Mouse (Mus musculus) embryonic facial prominence, embryonic 14.5 days (tissue): ENCODE measurements around the gene Ifit1bl1. TPM values are rescaled to one million over a fixed set of nuclear protein-coding genes. Genes with fewer than 3 reads are reported as not detected.
A peak's percentile ranks its signal among the peaks of the same experiment; 100 is the strongest.

Experiments used
- ATAC-seq: fragments of 200-750 bp; cut with Nextera tagmentation; 2 replicates; pipeline ENCODE4 v1.8.0; 2017; ENCODE audit warnings: low read depth, moderate number of reproducible peaks, moderate TSS enrichment
- DNase-seq: peaks from one replicate; pipeline ENCODE4 v3.0.0-alpha.2; 2015; ENCODE audit warnings: low spot score
- H3K27ac ChIP-seq: fragments of 300-500 bp; sonication (generic); replicated peaks from 2 replicates; pipeline ENCODE4 v1.5.1; 2014; ENCODE audit warnings: low read depth, mild to moderate bottlenecking, low read length, moderate library complexity
- H3K27me3 ChIP-seq: fragments of 300-500 bp; sonication (generic); replicated peaks from 2 replicates; pipeline ENCODE4 v1.6.1; 2014; ENCODE audit warnings: low read length; ENCODE audit not compliant: control insufficient read depth, insufficient read depth
- H3K36me3 ChIP-seq: fragments of 300-500 bp; sonication (generic); 2 replicates; pipeline ENCODE4 v1.6.1; 2014; ENCODE audit warnings: low read length, mixed read lengths; ENCODE audit not compliant: control insufficient read depth, insufficient read depth
- H3K4me1 ChIP-seq: fragments of 300-500 bp; sonication (generic); 2 replicates; pipeline ENCODE4 v1.6.1; 2014; ENCODE audit warnings: antibody characterized with exemption, low read length; ENCODE audit not compliant: control insufficient read depth, insufficient read depth
- H3K4me2 ChIP-seq: fragments of 300-500 bp; sonication (generic); 2 replicates; pipeline ENCODE4 v1.6.1; 2014; ENCODE audit warnings: low read depth, mild to moderate bottlenecking, low read length, moderate library complexity, mixed read lengths
- H3K4me3 ChIP-seq: fragments of 300-500 bp; sonication (generic); 2 replicates; pipeline ENCODE4 v1.5.1; 2014; ENCODE audit warnings: low read depth, mild to moderate bottlenecking, low read length
- H3K9ac ChIP-seq: fragments of 300-500 bp; sonication (generic); 2 replicates; pipeline ENCODE4 v1.6.1; 2014; ENCODE audit warnings: low read depth, mild to moderate bottlenecking, low read length, moderate library complexity, mixed read lengths
- H3K9me3 ChIP-seq: fragments of 300-500 bp; sonication (generic); 2 replicates; pipeline ENCODE4 v1.6.1; 2016; ENCODE audit warnings: low read length; ENCODE audit not compliant: control insufficient read depth
- WGBS: fragments of 180-500 bp; shearing (Covaris S2); extraction: QIAGEN DNeasy Blood & Tissue Kit; methylation state at CpG from one replicate; pipeline ENCODE4 v1.1.7; 2014; 5-methylcytosine and 5-hydroxymethylcytosine counted together
- polyA plus RNA-seq: library from polyadenylated mRNA; unstranded; fragments of >200 nt; fragmentation: Nextera tagmentation; extraction: Ambion mirVana; gene quantifications from 2 replicates; pipeline ENCODE4 v1.2.1, GENCODE M21; 2014

The Ifit1bl1 gene
- polyA plus RNA-seq, 1 experiment from 2014 or later: 1.2 TPM

- Histone ChIP-seq H3K9ac (no peak overlapping the region), H3K4me3 (no peak overlapping the region), H3K27me3 (no peaks in the 10 kb centered on the region), H3K9me3 (no peaks in the 10 kb centered on the region), H3K4me1 (no peaks in the 10 kb centered on the region), H3K27ac (no peak overlapping the region), H3K36me3 (no peaks in the 10 kb centered on the region), H3K4me2 (no peak overlapping the region)
- DNase-seq (no peak), ATAC-seq (no peak)
Measured at GRCm38 (mm10) chr19:34562556-34562955, 39.2 kb downstream of the Ifit1bl1 start.

DNA sequence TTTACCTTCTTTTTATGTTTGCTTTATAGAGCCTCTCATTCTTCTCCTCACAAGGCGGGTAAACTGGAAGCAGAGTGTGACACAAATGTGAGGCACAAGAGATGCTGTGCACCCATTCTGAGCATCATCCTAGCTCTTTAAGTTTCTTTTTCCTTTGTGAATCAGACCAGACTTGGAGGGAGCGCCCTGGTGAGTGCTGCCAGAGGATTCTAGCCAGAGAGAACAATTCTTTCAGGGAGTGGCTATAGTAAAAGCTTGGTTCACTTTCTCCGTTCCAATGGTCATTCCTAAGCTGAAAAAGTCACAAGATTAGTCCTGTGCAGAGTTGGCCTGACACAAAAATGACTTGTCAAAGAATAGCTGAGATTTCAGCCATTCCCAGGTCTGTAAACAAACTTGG lies 45.1 kb downstream of the Ifit1bl1 start:
- Histone ChIP-seq H3K36me3 (no peaks in the 10 kb centered on the region), H3K9me3 (no peaks in the 10 kb centered on the region), H3K4me3 (no peak overlapping the region), H3K27ac (no peak overlapping the region), H3K9ac (no peak overlapping the region), H3K4me2 (no peak overlapping the region), H3K27me3 (no peaks in the 10 kb centered on the region), H3K4me1 (peaks cover 10% of the 10 kb centered on the region; the same call in 1 of the 2 replicates)
- ATAC-seq (no peak), DNase-seq (no peak)
- 73% methylated on average over 3 of the region's 3 CpGs for WGBS

DNA sequence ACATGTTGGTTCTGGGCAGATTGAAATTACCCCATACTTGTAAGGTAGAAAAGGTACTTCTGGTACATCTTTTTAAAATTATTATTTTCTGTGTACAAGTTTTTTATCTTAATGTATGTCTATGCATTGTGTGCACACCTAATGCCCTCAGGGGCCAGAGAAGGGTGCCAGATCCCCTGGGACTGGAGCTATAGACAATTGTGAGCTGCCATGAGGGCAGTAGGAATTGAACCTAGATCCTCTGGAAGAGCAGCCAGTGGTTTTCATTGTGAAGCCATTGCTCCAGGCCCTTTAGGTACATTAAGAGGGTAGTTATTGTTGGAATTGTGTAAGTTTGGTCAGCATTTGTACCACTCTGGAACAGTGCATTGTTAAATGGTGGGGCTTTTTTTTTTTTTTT lies 47.7 kb downstream of the Ifit1bl1 start:
- Histone ChIP-seq H3K27me3 (no peaks in the 10 kb centered on the region), H3K4me2 (no peak overlapping the region), H3K36me3 (no peaks in the 10 kb centered on the region), H3K4me3 (no peak overlapping the region), H3K9me3 (no peaks in the 10 kb centered on the region), H3K4me1 (peaks cover 10% of the 10 kb centered on the region; the same call in 1 of the 2 replicates), H3K27ac (no peak overlapping the region; the same call in 1 of the 2 replicates), H3K9ac (no peak overlapping the region)
- DNase-seq (no peak), ATAC-seq (no peak)

GRCm38 (mm10) chr19:34553522-34553921 lies 48.2 kb downstream of the Ifit1bl1 start:
- ATAC-seq: no peak
- H3K4me1 ChIP-seq: peaks cover 10% of the 10 kb centered on the region; the same call in 1 of the 2 replicates
- no peaks in the 10 kb centered on the region for H3K27me3 ChIP-seq
- WGBS: 25% methylated on average over 3 of the region's 3 CpGs
- H3K4me2 ChIP-seq: peak overlapping the region; percentile 41
- no peak overlapping the region for H3K4me3 ChIP-seq
- no peak overlapping the region for H3K9ac ChIP-seq
- no peaks in the 10 kb centered on the region for H3K9me3 ChIP-seq
- no peak for DNase-seq
- H3K27ac ChIP-seq: peak overlapping the region; percentile 50
- no peaks in the 10 kb centered on the region for H3K36me3 ChIP-seq

GRCm38 (mm10) chr19:34553021-34553420 lies 48.7 kb downstream of the Ifit1bl1 start:
- Histone ChIP-seq H3K4me3 (no peak overlapping the region), H3K9me3 (no peaks in the 10 kb centered on the region), H3K36me3 (no peaks in the 10 kb centered on the region), H3K4me2 (peak overlapping the region; percentile 41), H3K4me1 (peaks cover 10% of the 10 kb centered on the region; the same call in 1 of the 2 replicates), H3K27me3 (no peaks in the 10 kb centered on the region), H3K27ac (peak overlapping the region; percentile 50; the same call in 1 of the 2 replicates), H3K9ac (no peak overlapping the region)
- WGBS: 28% methylated on average over 6 of the region's 6 CpGs
- DNase-seq (peak; percentile 86), ATAC-seq (peak; percentile 24; the same call in 1 of the 2 replicates)

DNA sequence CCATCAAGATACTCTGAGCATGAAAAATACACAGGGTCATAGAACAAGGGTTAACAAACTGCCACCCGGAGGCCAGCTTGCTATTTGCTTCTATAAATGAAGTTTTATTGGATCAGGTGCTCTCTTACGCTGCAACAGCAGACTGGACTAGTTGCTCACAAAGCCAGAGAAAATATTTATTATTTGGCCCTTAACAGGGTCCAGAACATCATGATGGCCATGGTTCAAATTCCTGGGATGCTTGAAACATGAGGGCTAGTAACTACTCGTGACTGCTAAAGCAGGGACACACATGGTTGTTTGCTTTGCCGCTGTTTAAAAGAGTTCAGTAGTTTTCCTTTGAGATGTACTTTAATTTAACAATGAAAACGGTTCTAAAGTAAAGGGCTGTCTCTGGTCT lies 49.8 kb downstream of the Ifit1bl1 start:
- peaks cover 10% of the 10 kb centered on the region; the same call in 1 of the 2 replicates for H3K4me1 ChIP-seq
- H3K27ac ChIP-seq: 0 out of 2 replicates have a peak overlapping the region, but pooled peaks have one; percentile 28
- H3K4me3 ChIP-seq: no peak overlapping the region
- H3K9me3 ChIP-seq: no peaks in the 10 kb centered on the region
- peak; percentile 42 for DNase-seq
- 39% methylated on average over 5 of the region's 5 CpGs for WGBS
- H3K9ac ChIP-seq: no peak overlapping the region
- no peaks in the 10 kb centered on the region for H3K27me3 ChIP-seq
- H3K36me3 ChIP-seq: no peaks in the 10 kb centered on the region
- H3K4me2 ChIP-seq: peak overlapping the region; percentile 41
- ATAC-seq: no peak

DNA sequence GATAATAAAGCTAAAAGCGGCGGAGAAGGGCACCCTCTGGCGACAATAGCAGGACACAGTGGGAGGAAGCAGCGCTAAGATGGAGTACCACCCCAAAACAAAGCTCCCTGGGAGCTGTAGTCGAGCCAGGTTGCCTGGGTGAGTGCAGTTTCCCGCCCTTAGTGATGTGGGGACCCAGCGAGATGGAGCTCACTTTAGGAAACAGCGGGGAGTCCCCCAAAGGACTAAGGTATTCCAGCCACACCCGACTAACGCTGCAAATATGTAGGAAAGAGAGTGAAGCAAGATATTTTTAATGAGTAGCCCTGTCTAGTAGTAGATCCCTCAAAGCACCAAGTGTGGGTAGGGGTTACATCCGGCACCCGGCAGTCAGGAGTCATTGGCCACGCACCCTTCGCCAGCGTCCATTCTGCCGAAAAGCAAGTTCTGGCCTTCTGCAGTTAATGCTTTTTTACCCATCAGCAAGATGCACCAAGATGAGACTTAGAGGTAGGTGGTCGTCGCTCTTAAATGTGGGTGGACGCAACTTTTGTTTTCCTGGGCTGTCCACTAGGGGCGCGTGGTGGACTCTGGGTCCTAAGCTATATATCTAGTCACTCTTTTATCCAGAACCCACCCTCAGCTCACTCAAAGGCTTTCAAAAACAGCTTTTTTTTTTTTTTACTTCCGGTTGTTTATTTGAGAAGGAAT lies 51.1 kb downstream of the Ifit1bl1 start, which contains the start of gene Ifit2:
Ifit2 (plus strand) TSS at position 161 of the 690 bp plus-strand sequence.
- DNase-seq (peak; percentile 94), ATAC-seq (peak; percentile 96)
- Histone ChIP-seq H3K4me3 (peak within 1 kb of the TSS; percentile 48), H3K9ac (peak within 1 kb of the TSS; percentile 56), H3K27ac (peak within 1 kb of the TSS; percentile 63), H3K27me3 (no peaks in the 10 kb centered on the region), H3K36me3 (no peaks in the 10 kb centered on the region), H3K4me2 (peak within 1 kb of the TSS; percentile 61), H3K4me1 (peaks cover 10% of the 10 kb centered on the region; the same call in 1 of the 2 replicates), H3K9me3 (no peaks in the 10 kb centered on the region)
- WGBS: 2% methylated on average over 22 of the region's 22 CpGs

DNA sequence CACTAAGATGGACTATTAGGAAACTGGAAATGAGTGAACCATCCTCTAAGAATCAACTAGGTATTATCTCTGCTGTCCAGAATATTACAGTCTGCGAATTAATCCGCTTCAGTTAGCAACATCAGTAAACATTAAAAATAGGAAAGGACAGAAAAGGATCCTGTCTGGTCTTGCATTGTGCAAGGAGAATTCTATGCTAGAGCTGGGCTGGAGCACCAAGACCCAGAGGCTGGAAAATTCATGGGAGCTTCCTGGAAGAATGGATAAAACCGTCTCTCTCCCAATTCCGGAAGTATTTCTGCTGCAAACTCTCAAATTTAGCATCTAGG lies 51.6 kb downstream of the Ifit1bl1 start:
- Histone ChIP-seq H3K9me3 (no peaks in the 10 kb centered on the region), H3K27me3 (no peaks in the 10 kb centered on the region), H3K4me1 (peaks cover 10% of the 10 kb centered on the region; the same call in 1 of the 2 replicates), H3K27ac (peak overlapping the region; percentile 63; the same call in 1 of the 2 replicates), H3K4me3 (peak overlapping the region; percentile 48), H3K4me2 (peak overlapping the region; percentile 61), H3K36me3 (no peaks in the 10 kb centered on the region), H3K9ac (peak overlapping the region; percentile 35; the same call in 1 of the 2 replicates)
- no peak for ATAC-seq
- no peak for DNase-seq
- 28% methylated on average over 4 of the region's 4 CpGs for WGBS

DNA sequence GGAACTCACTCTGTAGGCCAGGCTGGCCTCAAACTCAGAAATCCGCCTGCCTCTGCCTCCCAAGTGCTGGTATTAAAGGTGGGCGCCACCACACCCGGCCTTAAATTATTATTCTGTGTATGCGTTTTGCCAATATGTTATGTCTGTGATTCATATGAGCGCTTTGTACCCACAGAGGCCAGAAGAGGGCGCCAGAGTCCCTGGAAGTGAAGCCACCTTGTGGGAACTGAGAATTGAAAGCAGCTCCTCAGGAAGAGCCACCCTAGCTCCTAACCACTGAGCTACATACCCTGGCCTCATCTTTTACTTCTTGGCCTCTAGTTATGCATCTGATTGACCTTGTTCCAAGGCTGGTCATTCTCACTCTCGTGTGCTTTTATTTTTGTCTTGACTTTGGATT lies 53.8 kb downstream of the Ifit1bl1 start:
- 29% methylated on average over 7 of the region's 7 CpGs for WGBS
- no peak for ATAC-seq

More for the DNA sequence above, 53.8 kb downstream of the Ifit1bl1 start:
- H3K4me2 ChIP-seq: no peak overlapping the region
- H3K4me3 ChIP-seq: no peak overlapping the region
- no peaks in the 10 kb centered on the region for H3K9me3 ChIP-seq
- H3K9ac ChIP-seq: no peak overlapping the region
- no peak overlapping the region for H3K27ac ChIP-seq
- H3K36me3 ChIP-seq: no peaks in the 10 kb centered on the region
- no peaks in the 10 kb centered on the region for H3K27me3 ChIP-seq
- DNase-seq: peak; percentile 68
- H3K4me1 ChIP-seq: 0 out of 2 replicates have a peak, but pooled peaks cover 2% of the 10 kb centered on the region
